Mouse (Mus musculus) spleen, postnatal 14 days (tissue): ENCODE results near the gene Csf2rb.
"Not testable (repeated sequence)": the region's sequence is repeated elsewhere in the genome, so short reads cannot be mapped to it uniquely, and the experiment has no call there.

Experiments
- DNase-seq, 2 experiments: peaks; one replicate each; pipeline ENCODE4 v3.0.0; 2021 to 2022; ENCODE audit warnings: low spot score in 2 of 2

The Csf2rb gene

GRCm38 (mm10) chr15:78327753-78328341 lies 2.3 kb downstream of the Csf2rb start:
- not testable (repeated sequence) for DNase-seq

- DNase-seq: no peak
Measured at GRCm38 (mm10) chr15:78328520-78329097, 3.1 kb downstream of the Csf2rb start.

- not testable (repeated sequence) for DNase-seq
Measured at GRCm38 (mm10) chr15:78329972-78330371, 4.4 kb downstream of the Csf2rb start.

GRCm38 (mm10) chr15:78330706-78331105 lies 5.2 kb downstream of the Csf2rb start:
- no peak for DNase-seq

- no peak for DNase-seq
Measured at GRCm38 (mm10) chr15:78331523-78332340, 6.2 kb downstream of the Csf2rb start.

GRCm38 (mm10) chr15:78332981-78333380 lies 7.4 kb downstream of the Csf2rb start:
- no peak for DNase-seq

GRCm38 (mm10) chr15:78334380-78334779 lies 8.8 kb downstream of the Csf2rb start:
- no peak for DNase-seq

GRCm38 (mm10) chr15:78339627-78340423 lies 14.3 kb downstream of the Csf2rb start:
- DNase-seq: peak; percentile 23 to 52

GRCm38 (mm10) chr15:78340919-78341318 lies 15.4 kb downstream of the Csf2rb start:
- not testable (repeated sequence) for DNase-seq

- no peak for DNase-seq
Measured at GRCm38 (mm10) chr15:78343683-78344082, 18.1 kb downstream of the Csf2rb start.

- no peak for DNase-seq
Measured at GRCm38 (mm10) chr15:78344567-78344966, 19.0 kb downstream of the Csf2rb start.

- no peak for DNase-seq
Measured at GRCm38 (mm10) chr15:78351586-78352165, 26.1 kb downstream of the Csf2rb start.

GRCm38 (mm10) chr15:78354958-78355357 lies 29.4 kb downstream of the Csf2rb start:
- DNase-seq: peak in 1 of 2 experiments; percentile 28

GRCm38 (mm10) chr15:78355548-78355947 lies 30.0 kb downstream of the Csf2rb start:
- no peak for DNase-seq

GRCm38 (mm10) chr15:78365916-78366315 lies 40.4 kb downstream of the Csf2rb start:
- no peak for DNase-seq

- DNase-seq: no peak
Measured at GRCm38 (mm10) chr15:78366875-78367274, 41.3 kb downstream of the Csf2rb start.

- DNase-seq: no peak
Measured at GRCm38 (mm10) chr15:78367811-78368210, 42.3 kb downstream of the Csf2rb start.

- DNase-seq: peak; percentile 15 to 43
Measured at GRCm38 (mm10) chr15:78368926-78369346, 43.4 kb downstream of the Csf2rb start.

- no peak for DNase-seq
Measured at GRCm38 (mm10) chr15:78369641-78370040, 44.1 kb downstream of the Csf2rb start.

- no peak for DNase-seq
Measured at GRCm38 (mm10) chr15:78372796-78373195, 47.2 kb downstream of the Csf2rb start.

GRCm38 (mm10) chr15:78374204-78374603 lies 48.7 kb downstream of the Csf2rb start:
- no peak for DNase-seq

- no peak for DNase-seq
Measured at GRCm38 (mm10) chr15:78377859-78378258, 52.3 kb downstream of the Csf2rb start.
